Mouse (Mus musculus) kidney, embryonic 16.5 days (tissue): ENCODE measurements around the gene Wfs1. TPM values are rescaled to one million over a fixed set of nuclear protein-coding genes. Genes with fewer than 3 reads are reported as not detected.

Source experiments
- ATAC-seq: fragments of 200-750 bp; cut with Nextera tagmentation; 2 replicates; pipeline ENCODE4 v1.8.0; 2017; ENCODE audit warnings: moderate TSS enrichment; ENCODE audit not compliant: low FRiP score, low TSS enrichment
- H3K27ac ChIP-seq: fragments of 300-500 bp; sonication (generic); 2 replicates; pipeline ENCODE4 v1.5.1; 2014; ENCODE audit warnings: low read length
- H3K27me3 ChIP-seq: fragments of 300-500 bp; sonication (generic); 2 replicates; pipeline ENCODE4 v1.6.1; 2014; ENCODE audit warnings: low read length, control low read depth, mixed read lengths; ENCODE audit not compliant: insufficient read depth
- H3K36me3 ChIP-seq: fragments of 300-500 bp; sonication (generic); 2 replicates; pipeline ENCODE4 v1.6.1; 2014; ENCODE audit warnings: low read length, control low read depth, mixed read lengths; ENCODE audit not compliant: insufficient read depth
- H3K4me1 ChIP-seq: fragments of 300-500 bp; sonication (generic); 2 replicates; pipeline ENCODE4 v1.6.1; 2014; ENCODE audit warnings: low read length, control low read depth, mixed read lengths; ENCODE audit not compliant: insufficient read depth
- H3K4me2 ChIP-seq: fragments of 300-500 bp; sonication (generic); replicated peaks from 2 replicates; pipeline ENCODE4 v1.6.1; 2014; ENCODE audit warnings: low read depth, low read length
- H3K4me3 ChIP-seq: fragments of 300-500 bp; sonication (generic); 2 replicates; pipeline ENCODE4 v1.5.1; 2014; ENCODE audit warnings: mild to moderate bottlenecking, low read length
- H3K9ac ChIP-seq: fragments of 300-500 bp; sonication (generic); replicated peaks from 2 replicates; pipeline ENCODE4 v1.6.1; 2014; ENCODE audit warnings: low read length
- H3K9me3 ChIP-seq: fragments of 300-500 bp; sonication (generic); 2 replicates; pipeline ENCODE4 v1.6.1; 2016; ENCODE audit warnings: low read length, control low read depth
- WGBS: fragments of 180-500 bp; shearing (Covaris S2); extraction: QIAGEN DNeasy Blood & Tissue Kit; methylation state at CpG from one replicate; pipeline ENCODE4 v1.1.7; 2014; 5-methylcytosine and 5-hydroxymethylcytosine counted together
- polyA plus RNA-seq: library from polyadenylated mRNA; unstranded; fragments of >200 nt; fragmentation: Nextera tagmentation; extraction: Ambion mirVana; gene quantifications from 2 replicates; pipeline ENCODE4 v1.2.1, GENCODE M21; 2015

Gene Wfs1
- polyA plus RNA-seq, 1 experiment from 2014 or later, result 21.0 TPM

- H3K9me3 ChIP-seq, result no peaks in the 10 kb centered on the region
- ATAC-seq, result no peak
- H3K36me3 ChIP-seq, result no peaks in the 10 kb centered on the region
- 77% methylated on average over 1 of the region's 1 CpGs for WGBS
- H3K9ac ChIP-seq, result no peak overlapping the region
- no peak overlapping the region for H3K27ac ChIP-seq
- H3K4me2 ChIP-seq, result no peak overlapping the region
- H3K4me3 ChIP-seq, result no peak overlapping the region
- no peaks in the 10 kb centered on the region for H3K27me3 ChIP-seq
- no peaks in the 10 kb centered on the region for H3K4me1 ChIP-seq
These were observed 67.1 kb downstream of the Wfs1 start for GRCm38 (mm10) chr5:36921871-36922270.

GRCm38 (mm10) chr5:36920072-36920471, 68.9 kb downstream of the Wfs1 start:
- H3K4me3 ChIP-seq, result no peak overlapping the region
- no peaks in the 10 kb centered on the region for H3K36me3 ChIP-seq
- no peak for ATAC-seq
- H3K4me2 ChIP-seq, result no peak overlapping the region
- no peaks in the 10 kb centered on the region for H3K9me3 ChIP-seq
- H3K9ac ChIP-seq, result no peak overlapping the region
- WGBS, result 30% methylated on average over 1 of the region's 1 CpGs
- H3K4me1 ChIP-seq, result no peaks in the 10 kb centered on the region
- no peak overlapping the region for H3K27ac ChIP-seq
- no peaks in the 10 kb centered on the region for H3K27me3 ChIP-seq

- Histone ChIP-seq H3K4me1 (no peaks in the 10 kb centered on the region), H3K9me3 (no peaks in the 10 kb centered on the region), H3K27ac (no peak overlapping the region), H3K36me3 (no peaks in the 10 kb centered on the region), H3K4me2 (no peak overlapping the region), H3K4me3 (no peak overlapping the region), H3K27me3 (peaks cover 3% of the 10 kb centered on the region; the same call in 1 of the 2 replicates), H3K9ac (no peak overlapping the region)
- 74% methylated on average over 7 of the region's 7 CpGs for WGBS
- ATAC-seq, result no peak
These were observed 71.0 kb downstream of the Wfs1 start for GRCm38 (mm10) chr5:36918016-36918415.

- Histone ChIP-seq H3K4me1 (no peaks in the 10 kb centered on the region), H3K27ac (no peak overlapping the region), H3K4me3 (no peak overlapping the region), H3K9ac (no peak overlapping the region), H3K9me3 (no peaks in the 10 kb centered on the region), H3K27me3 (peaks cover 3% of the 10 kb centered on the region; the same call in 1 of the 2 replicates), H3K4me2 (no peak overlapping the region), H3K36me3 (no peaks in the 10 kb centered on the region)
- 80% methylated on average over 4 of the region's 4 CpGs for WGBS
- no peak for ATAC-seq
These were observed 71.8 kb downstream of the Wfs1 start for GRCm38 (mm10) chr5:36917245-36917644.

GRCm38 (mm10) chr5:36916581-36916980, 72.4 kb downstream of the Wfs1 start:
- Histone ChIP-seq H3K9ac (no peak overlapping the region), H3K27ac (no peak overlapping the region), H3K4me3 (no peak overlapping the region), H3K9me3 (no peaks in the 10 kb centered on the region), H3K4me2 (no peak overlapping the region), H3K4me1 (no peaks in the 10 kb centered on the region), H3K36me3 (no peaks in the 10 kb centered on the region), H3K27me3 (peaks cover 5% of the 10 kb centered on the region; the same call in 1 of the 2 replicates)
- ATAC-seq, result no peak
- 78% methylated on average over 4 of the region's 4 CpGs for WGBS

Other genes starting within 250 kb of the Wfs1 start
- gene Bloc1s4, start 240.6 kb downstream of the Wfs1 start, polyA plus RNA-seq, result 24.9 and 25.4 TPM in 2 replicates
- 396 and 428 TPM in 2 replicates for gene Mrfap1, start 192.4 kb downstream of the Wfs1 start, polyA plus RNA-seq
- gene Man2b2, start 158.6 kb downstream of the Wfs1 start, polyA plus RNA-seq, result 16.0 and 16.2 TPM in 2 replicates
- gene Ppp2r2c, start 120.7 kb downstream of the Wfs1 start, polyA plus RNA-seq, result 0.28 TPM in 1 of 2 replicates, not detected in the other
- not detected in 2 replicates for gene Gm1043, start 96.2 kb upstream of the Wfs1 start, polyA plus RNA-seq